Mouse (Mus musculus) skeletal muscle tissue, postnatal 0 days (tissue): ENCODE data around the gene Unc45b. TPM values are rescaled to one million over a fixed set of nuclear protein-coding genes. Genes with fewer than 3 reads are reported as not detected.

Experiments
- microRNA-seq, 2 experiments: library from miRNA; unstranded; fragments of <30 nt; microRNA quantifications; one replicate each; pipeline ENCODE4; 2016
- polyA plus RNA-seq: library from polyadenylated mRNA; unstranded; fragments of >200 nt; fragmentation: Nextera tagmentation; extraction: Ambion mirVana; gene quantifications from 2 replicates; pipeline ENCODE4 v1.2.1, GENCODE M21; 2015

Unc45b gene
- polyA plus RNA-seq = 105 and 118 TPM in 2 replicates

GRCm38 (mm10) chr11:82910250-82910649, at the start of gene Unc45b:
Gene Unc45b, plus strand, starts transcription at chr11:82910550.

DNA sequence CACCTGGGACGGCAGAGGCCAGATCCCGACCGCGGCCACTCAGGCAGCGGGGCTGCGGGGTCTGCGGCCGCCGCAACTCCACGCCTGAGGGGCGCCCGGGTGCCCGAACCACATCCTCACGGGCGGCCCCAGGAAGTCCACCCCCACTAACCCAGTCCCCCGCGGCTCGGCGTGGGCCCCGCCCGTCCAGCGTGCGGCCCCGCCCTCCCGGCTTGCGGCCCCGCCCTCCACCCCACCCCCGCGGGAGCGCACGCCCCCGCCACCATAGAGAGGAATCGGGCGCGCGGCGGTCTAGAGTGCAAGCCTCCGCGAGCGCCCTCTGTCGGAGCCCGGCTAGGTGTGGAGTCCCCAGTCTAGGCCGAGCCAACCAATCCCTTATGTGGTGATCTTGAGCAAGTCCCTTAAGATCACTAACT, 39.3 kb upstream of the Unc45b start, which contains the start of gene Rffl:
TSS of gene Rffl (minus strand) at position 180 of the 416 bp plus-strand sequence.

GRCm38 (mm10) chr11:82890342-82890762, 20.0 kb upstream of the Unc45b start, which contains the start of gene Rad51d:
Gene Rad51d, minus strand, starts transcription at chr11:82890614.

DNA sequence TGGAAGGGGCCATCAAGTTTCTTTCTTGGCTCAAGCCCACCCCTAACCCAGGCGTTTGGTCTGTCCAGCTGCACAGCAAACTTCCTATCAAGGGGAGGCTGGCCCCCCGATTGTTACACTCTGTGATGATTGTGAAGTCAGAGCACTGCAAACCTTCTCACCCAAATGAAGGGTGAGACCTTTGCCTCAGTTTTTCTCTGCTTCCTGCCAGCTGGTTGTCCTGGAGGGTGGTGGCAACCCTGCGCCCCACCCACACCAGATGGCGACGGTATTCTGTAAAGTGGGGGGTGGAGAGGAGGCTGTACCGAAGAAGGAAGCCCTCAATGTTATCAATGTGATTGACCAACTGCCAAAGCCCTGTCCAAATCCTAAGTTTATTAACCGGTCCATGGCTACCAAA, 18.4 kb upstream of the Unc45b start, which contains the start of gene Fndc8:
TSS of gene Fndc8 (plus strand) at position 189 of the 400 bp plus-strand sequence.

GRCm38 (mm10) chr11:82907651-82908607, 2.4 kb upstream of the Unc45b start, which contains the start of gene Nle1:
Gene Nle1, minus strand, starts transcription at chr11:82908411.

DNA sequence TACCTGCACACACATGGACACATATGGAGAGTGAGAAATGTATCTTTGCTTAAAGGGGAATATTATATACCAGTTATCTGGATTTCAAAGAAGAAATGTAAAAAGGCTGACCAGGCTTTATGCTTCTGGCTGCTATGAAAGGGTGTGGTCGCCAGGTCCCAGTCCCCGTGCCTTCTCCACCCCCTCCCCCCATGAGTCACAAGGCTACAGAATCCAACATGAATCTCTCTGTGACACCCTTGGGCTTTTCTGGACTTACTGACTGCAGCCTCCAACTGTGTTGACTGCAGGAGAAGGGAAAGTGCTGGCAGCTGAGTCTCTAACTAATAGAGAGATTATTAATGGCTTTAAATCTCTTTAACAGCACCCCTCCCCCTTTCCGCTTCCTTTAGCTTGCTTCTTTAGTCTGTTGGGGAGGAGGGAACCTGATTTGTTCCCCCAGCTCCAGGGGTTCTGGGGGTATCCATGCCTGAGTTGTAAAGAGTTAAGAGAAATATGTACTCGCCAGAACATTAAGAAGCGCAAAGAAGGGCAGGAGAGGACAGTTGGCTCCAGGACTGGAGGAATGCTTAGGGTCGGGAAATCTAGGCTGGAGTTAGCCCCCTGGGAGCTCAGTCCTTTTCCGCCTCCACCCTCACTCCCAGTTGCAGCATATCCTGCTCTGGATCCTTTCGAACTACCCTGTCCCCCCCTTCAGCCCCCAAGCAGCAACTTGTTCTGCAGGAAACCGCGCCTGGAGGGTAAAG, 40.6 kb downstream of the Unc45b start, which contains the start of gene Slfn5:
TSS of gene Slfn5 (plus strand) at position 614 of the 746 bp plus-strand sequence.

GRCm38 (mm10) chr11:82991469-82992166, 81.3 kb downstream of the Unc45b start, which contains the start of gene Slfn9:
Gene Slfn9, minus strand, starts transcription at chr11:82991830.

Small RNA genes within 50 kb of the gene (microRNA-seq; reads per million reads assigned to microRNA genes)
- 0 reads per million in 2 experiments for gene Mir7679

Other genes starting within 250 kb of the Unc45b start
- gene Cct6b, start 146.2 kb upstream of the Unc45b start, polyA plus RNA-seq = 0.26 and 0.28 TPM in 2 replicates
- 20.0 and 21.0 TPM in 2 replicates for gene Zfp830, start 146.2 kb upstream of the Unc45b start, polyA plus RNA-seq
- gene Lig3, start 129.4 kb upstream of the Unc45b start, polyA plus RNA-seq = 8.9 and 10.4 TPM in 2 replicates
- gene Rffl, start 39.3 kb upstream of the Unc45b start, polyA plus RNA-seq = 3.3 and 4.0 TPM in 2 replicates
- 8.1 and 9.9 TPM in 2 replicates for gene Rad51d, start 19.9 kb upstream of the Unc45b start, polyA plus RNA-seq
- 0.42 and 0.44 TPM in 2 replicates for gene Fndc8, start 18.4 kb upstream of the Unc45b start, polyA plus RNA-seq
- 10.8 and 14.6 TPM in 2 replicates for gene Nle1, start 2.1 kb upstream of the Unc45b start, polyA plus RNA-seq
- gene Slfn5, start 40.8 kb downstream of the Unc45b start, polyA plus RNA-seq = 7.9 and 10.0 TPM in 2 replicates
- gene Slfn9, start 81.3 kb downstream of the Unc45b start, polyA plus RNA-seq = 2.9 and 3.7 TPM in 2 replicates
- gene Slfn8, start 110.3 kb downstream of the Unc45b start, polyA plus RNA-seq = 0.58 and 0.71 TPM in 2 replicates
- gene Slfn2, start 154.6 kb downstream of the Unc45b start, polyA plus RNA-seq = 5.7 and 8.7 TPM in 2 replicates
- 0.67 and 0.82 TPM in 2 replicates for gene Slfn1, start 206.3 kb downstream of the Unc45b start, polyA plus RNA-seq